Mouse (Mus musculus): ENCODE results near the gene Rps15. TPM values are rescaled to one million over a fixed set of nuclear protein-coding genes. Genes with fewer than 3 reads are reported as not detected.

Rps15 gene
- polyA plus RNA-seq, 1 experiment from 2014 or later, result 668 TPM

DNA sequence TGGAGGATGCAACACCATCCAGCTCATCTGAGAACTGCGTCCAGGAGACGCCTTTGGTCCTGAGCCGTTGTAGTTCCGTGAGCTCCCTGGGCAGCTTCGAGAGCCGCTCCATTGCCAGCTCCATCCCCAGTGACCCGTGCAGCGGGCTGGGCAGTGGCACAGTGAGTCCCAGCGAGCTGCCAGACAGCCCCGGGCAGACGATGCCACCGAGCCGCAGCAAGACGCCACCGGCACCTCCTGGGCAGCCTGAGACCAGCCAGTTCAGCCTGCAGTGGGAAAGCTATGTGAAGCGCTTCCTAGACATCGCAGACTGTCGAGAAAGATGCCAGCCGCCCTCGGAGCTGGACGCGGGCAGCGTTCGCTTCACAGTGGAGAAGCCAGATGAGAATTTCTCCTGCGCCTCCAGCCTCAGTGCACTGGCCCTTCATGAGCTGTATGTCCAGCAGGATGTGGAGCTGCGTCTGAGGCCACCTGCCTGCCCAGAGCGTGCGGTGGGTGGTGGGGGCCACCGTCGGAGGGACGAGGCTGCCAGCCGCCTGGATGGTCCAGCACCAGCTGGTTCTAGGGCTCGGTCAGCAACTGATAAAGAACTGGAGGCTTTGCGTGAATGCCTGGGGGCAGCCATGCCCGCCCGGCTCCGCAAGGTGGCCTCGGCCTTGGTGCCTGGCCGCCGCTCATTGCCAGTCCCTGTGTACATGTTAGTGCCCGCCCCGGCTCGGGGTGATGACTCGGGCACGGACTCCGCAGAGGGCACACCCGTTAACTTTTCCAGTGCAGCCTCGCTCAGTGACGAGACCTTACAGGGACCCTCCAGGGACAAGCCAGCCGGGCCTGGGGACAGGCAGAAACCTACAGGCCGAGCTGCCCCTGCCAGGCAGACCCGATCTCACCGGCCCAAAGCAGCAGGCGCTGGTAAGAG lies 20.6 kb downstream of the Rps15 start:
- 65% methylated on average over 54 of the region's 54 CpGs for WGBS

DNA sequence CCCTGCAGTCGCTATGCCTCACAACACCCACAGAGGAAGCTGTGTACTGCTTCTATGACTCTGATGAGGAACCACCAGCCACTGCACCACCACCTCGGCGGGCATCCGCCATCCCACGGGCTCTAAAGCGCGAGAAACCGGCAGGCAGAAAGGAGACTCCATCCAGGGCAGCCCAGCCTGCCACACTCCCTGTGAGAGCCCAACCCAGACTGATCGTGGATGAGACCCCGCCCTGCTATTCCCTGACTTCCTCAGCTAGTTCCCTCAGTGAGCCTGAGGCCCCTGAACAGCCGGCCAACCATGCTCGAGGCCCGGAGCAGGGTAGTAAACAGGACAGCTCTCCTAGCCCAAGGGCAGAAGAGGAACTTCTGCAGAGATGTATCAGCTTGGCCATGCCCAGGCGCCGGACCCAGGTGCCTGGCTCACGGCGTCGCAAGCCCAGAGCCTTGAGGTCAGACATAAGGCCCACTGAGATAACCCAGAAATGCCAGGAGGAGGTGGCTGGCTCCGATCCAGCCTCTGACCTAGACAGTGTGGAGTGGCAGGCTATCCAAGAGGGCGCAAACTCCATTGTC lies 21.5 kb downstream of the Rps15 start:
- Histone ChIP-seq H3K27me3 (peaks cover 63% of the 10 kb centered on the region), H3K36me3 (peaks cover 98% of the 10 kb centered on the region), H3K9me3 (replicated peaks) (no peaks in the 10 kb centered on the region), H3K27ac (no peak overlapping the region), H3K4me2 (replicated peaks) (no peak overlapping the region), H3K4me1 (peaks cover 37% of the 10 kb centered on the region), H3K4me3 (no peak overlapping the region), H3K9ac (no peak overlapping the region)
- ATAC-seq (ENCODE audit: low FRiP score), result no peak
- 59% methylated on average over 20 of the region's 20 CpGs for WGBS

More for the DNA sequence above, 20.6 kb downstream of the Rps15 start:
- Histone ChIP-seq H3K27ac (no peak overlapping the region), H3K9ac (no peak overlapping the region), H3K4me2 (replicated peaks) (no peak overlapping the region), H3K4me3 (0 out of 2 replicates have a peak overlapping the region, but pooled peaks have one; percentile 6), H3K27me3 (peaks cover 63% of the 10 kb centered on the region), H3K9me3 (replicated peaks) (no peaks in the 10 kb centered on the region), H3K36me3 (peaks cover 98% of the 10 kb centered on the region), H3K4me1 (peaks cover 37% of the 10 kb centered on the region)
- no peak for ATAC-seq (ENCODE audit: low FRiP score)

- H3K9ac ChIP-seq, result 0 out of 2 replicates have a peak overlapping the region, but pooled peaks have one; percentile 32
- ATAC-seq (ENCODE audit: low FRiP score), result no peak
- 53% methylated on average over 16 of the region's 16 CpGs for WGBS
- no peak overlapping the region for H3K4me3 ChIP-seq
- H3K9me3 ChIP-seq (replicated peaks), result no peaks in the 10 kb centered on the region
- peaks cover 63% of the 10 kb centered on the region for H3K27me3 ChIP-seq
- no peak overlapping the region for H3K4me2 ChIP-seq (replicated peaks)
- H3K27ac ChIP-seq, result no peak overlapping the region
- H3K36me3 ChIP-seq, result peaks cover 90% of the 10 kb centered on the region
- H3K4me1 ChIP-seq, result peaks cover 46% of the 10 kb centered on the region
These were observed 22.3 kb downstream of the Rps15 start for GRCm38 (mm10) chr10:80314494-80315001.

DNA sequence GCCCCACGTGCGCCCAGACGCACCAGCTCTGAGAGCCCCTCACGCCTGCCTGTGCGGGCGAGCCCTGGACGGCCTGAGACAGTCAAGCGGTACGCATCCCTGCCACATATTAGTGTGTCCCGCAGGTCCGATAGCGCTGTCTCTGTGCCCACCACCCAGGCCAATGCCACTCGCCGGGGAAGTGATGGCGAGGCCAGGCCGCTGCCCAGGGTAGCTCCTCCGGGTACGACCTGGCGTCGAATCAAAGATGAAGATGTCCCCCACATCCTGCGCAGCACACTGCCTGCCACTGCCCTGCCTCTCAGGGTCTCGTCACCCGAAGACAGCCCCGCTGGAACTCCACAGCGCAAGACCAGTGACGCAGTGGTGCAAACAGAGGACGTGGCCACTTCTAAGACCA lies 23.1 kb downstream of the Rps15 start:
- WGBS, result 54% methylated on average over 27 of the region's 27 CpGs
- no peak for ATAC-seq (ENCODE audit: low FRiP score)
- Histone ChIP-seq H3K9ac (0 out of 2 replicates have a peak overlapping the region, but pooled peaks have one; percentile 32), H3K4me1 (peaks cover 51% of the 10 kb centered on the region), H3K27ac (no peak overlapping the region), H3K9me3 (replicated peaks) (no peaks in the 10 kb centered on the region), H3K4me3 (no peak overlapping the region), H3K27me3 (peaks cover 63% of the 10 kb centered on the region), H3K36me3 (peaks cover 85% of the 10 kb centered on the region), H3K4me2 (replicated peaks) (no peak overlapping the region)

DNA sequence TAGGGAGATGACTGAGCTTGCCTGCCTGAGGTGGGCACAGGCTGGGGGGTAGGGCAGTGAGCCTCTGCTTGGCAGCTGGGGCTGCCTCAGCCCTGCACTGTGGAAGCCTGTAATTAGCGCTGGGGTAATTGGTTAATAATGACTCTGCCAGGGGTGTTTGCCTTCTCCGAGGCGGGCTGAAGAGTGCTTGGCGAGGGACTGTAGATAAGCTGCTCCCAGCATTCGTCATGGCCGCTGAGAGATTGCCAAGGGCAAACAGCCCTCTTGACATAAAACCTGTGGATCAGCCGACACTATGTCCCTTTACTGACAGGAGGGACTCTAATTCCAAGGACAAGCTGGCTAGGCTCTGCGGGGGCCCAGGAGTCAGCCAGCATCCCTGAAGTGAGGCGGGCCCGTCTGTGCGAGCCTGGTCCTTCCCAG lies 24.1 kb downstream of the Rps15 start:
- peak overlapping the region; percentile 1; the same call in 1 of the 2 replicates for H3K9ac ChIP-seq
- H3K36me3 ChIP-seq, result peaks cover 74% of the 10 kb centered on the region
- peaks cover 57% of the 10 kb centered on the region for H3K27me3 ChIP-seq
- no peak overlapping the region for H3K4me2 ChIP-seq (replicated peaks)
- ATAC-seq (ENCODE audit: low FRiP score), result no peak
- H3K4me1 ChIP-seq, result peaks cover 53% of the 10 kb centered on the region
- H3K4me3 ChIP-seq, result no peak overlapping the region
- H3K9me3 ChIP-seq (replicated peaks), result no peaks in the 10 kb centered on the region
- WGBS, result 36% methylated on average over 11 of the region's 11 CpGs
- H3K27ac ChIP-seq, result no peak overlapping the region

- peaks cover 54% of the 10 kb centered on the region for H3K27me3 ChIP-seq
- H3K27ac ChIP-seq, result no peak overlapping the region
- peaks cover 53% of the 10 kb centered on the region for H3K4me1 ChIP-seq
- WGBS, result 61% methylated on average over 10 of the region's 10 CpGs
- H3K9me3 ChIP-seq (replicated peaks), result no peaks in the 10 kb centered on the region
- no peak overlapping the region for H3K4me2 ChIP-seq (replicated peaks)
- H3K9ac ChIP-seq, result no peak overlapping the region
- ATAC-seq (ENCODE audit: low FRiP score), result no peak
- peaks cover 68% of the 10 kb centered on the region for H3K36me3 ChIP-seq
- H3K4me3 ChIP-seq, result no peak overlapping the region
These were observed 24.8 kb downstream of the Rps15 start for GRCm38 (mm10) chr10:80317011-80317410.

- H3K4me1 ChIP-seq, result peaks cover 48% of the 10 kb centered on the region
- H3K9me3 ChIP-seq (replicated peaks), result no peaks in the 10 kb centered on the region
- peak within 1 kb of the TSS; percentile 68 for H3K27ac ChIP-seq
- peak within 1 kb of the TSS; percentile 81 for H3K4me3 ChIP-seq
- under 1% methylated on average over 34 of the region's 34 CpGs for WGBS
- peak within 1 kb of the TSS; percentile 76 for H3K9ac ChIP-seq
- peak within 1 kb of the TSS; percentile 88 for H3K4me2 ChIP-seq (replicated peaks)
- H3K27me3 ChIP-seq, result peaks cover 44% of the 10 kb centered on the region
- peaks cover 35% of the 10 kb centered on the region for H3K36me3 ChIP-seq
- peak; percentile 65 for ATAC-seq (ENCODE audit: low FRiP score)
These were observed 28.1 kb downstream of the Rps15 start, which contains the start of gene 2310011J03Rik for GRCm38 (mm10) chr10:80320340-80320760. Gene 2310011J03Rik, minus strand, starts transcription at chr10:80320537.

DNA sequence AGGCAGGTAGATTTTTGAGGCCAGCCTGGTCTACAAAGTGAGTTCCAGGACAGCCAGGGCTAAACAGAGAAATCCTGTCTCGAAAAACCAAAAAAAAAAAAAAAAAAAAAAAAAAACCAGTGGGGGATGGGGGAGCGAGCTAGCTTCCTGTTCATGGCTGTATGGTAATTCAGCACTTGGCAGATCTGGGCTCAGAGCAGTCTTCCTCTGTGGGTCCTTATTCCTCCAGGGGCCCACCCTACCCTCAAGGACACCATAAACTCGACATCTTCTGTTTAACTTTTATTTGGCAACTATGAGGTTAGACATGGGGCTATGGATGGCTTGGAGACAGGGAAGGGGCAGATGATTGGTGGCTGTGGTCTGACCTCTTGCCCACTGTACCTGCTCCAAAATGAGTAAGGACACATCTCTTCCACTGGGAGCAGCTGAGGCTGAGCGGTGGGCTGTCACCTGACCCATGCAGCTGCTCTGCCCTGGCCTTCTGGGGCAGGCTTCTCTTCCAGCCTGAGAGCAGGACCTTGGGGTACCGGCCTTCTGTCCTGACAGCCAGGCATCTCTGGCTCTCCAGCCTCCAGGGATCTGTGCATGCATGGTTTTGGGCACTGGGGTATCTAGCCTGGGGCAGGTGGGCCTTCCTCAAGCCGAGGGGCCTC lies 28.9 kb downstream of the Rps15 start:
- H3K4me3 ChIP-seq, result no peak overlapping the region

DNA sequence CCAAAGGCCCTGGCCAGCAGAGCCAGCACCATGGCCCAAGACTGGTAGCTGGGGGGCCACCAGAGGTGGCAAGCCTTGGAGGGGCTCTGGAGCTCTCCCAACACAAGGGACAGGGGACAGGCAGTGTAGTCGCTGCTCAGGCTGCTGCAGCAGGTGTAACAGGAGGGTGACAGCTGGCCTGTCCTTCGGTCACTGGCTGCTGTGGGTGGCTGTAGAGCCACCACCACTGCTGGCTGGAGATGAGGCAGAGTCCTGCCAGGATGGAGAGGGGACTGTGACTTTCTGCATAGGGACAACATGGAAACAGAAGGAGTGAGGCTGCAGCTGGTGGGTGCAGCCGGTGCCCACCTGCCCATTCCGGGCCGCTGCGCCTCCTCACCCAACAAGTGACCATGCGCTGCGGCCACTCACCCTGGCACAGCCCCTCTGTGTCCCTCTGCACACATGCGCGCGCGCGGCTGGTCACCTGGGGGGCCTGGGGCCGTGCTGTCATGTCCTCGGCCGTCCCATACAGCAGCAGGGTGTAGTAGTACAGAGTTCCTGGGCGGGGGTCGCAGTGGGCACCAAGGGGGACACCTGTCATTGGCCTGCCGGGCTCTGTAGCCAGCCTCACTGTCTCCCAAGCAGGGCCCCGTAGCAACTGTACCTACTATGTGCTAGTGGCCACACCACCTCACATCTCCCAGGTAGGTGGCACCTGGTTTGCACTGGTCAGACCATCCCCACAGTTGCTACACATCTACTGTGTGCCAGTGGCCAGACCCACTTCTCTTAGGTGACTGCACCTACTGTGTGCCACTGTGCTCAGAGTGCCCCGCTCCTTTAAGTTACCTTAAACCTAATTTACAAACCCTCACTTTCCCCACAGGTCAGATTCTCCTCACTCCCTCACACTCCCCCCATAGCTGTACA lies 29.7 kb downstream of the Rps15 start:
- Histone ChIP-seq H3K27me3 (peaks cover 40% of the 10 kb centered on the region), H3K9ac (no peak overlapping the region), H3K27ac (no peak overlapping the region), H3K4me2 (replicated peaks) (peak overlapping the region; percentile 96), H3K9me3 (replicated peaks) (no peaks in the 10 kb centered on the region), H3K4me3 (no peak overlapping the region; the same call in 1 of the 2 replicates), H3K36me3 (peaks cover 19% of the 10 kb centered on the region), H3K4me1 (peaks cover 35% of the 10 kb centered on the region)
- no peak for ATAC-seq (ENCODE audit: low FRiP score)
- WGBS, result 93% methylated on average over 21 of the region's 21 CpGs

More for the DNA sequence above, 28.9 kb downstream of the Rps15 start:
- WGBS, result 81% methylated on average over 6 of the region's 6 CpGs
- H3K9me3 ChIP-seq (replicated peaks), result no peaks in the 10 kb centered on the region
- ATAC-seq (ENCODE audit: low FRiP score), result no peak
- H3K27me3 ChIP-seq, result peaks cover 39% of the 10 kb centered on the region
- peaks cover 27% of the 10 kb centered on the region for H3K36me3 ChIP-seq
- peaks cover 41% of the 10 kb centered on the region for H3K4me1 ChIP-seq
- H3K4me2 ChIP-seq (replicated peaks), result peak overlapping the region; percentile 88; the same call in 1 of the 2 replicates
- H3K27ac ChIP-seq, result no peak overlapping the region
- H3K9ac ChIP-seq, result no peak overlapping the region

- no peaks in the 10 kb centered on the region for H3K9me3 ChIP-seq (replicated peaks)
- peaks cover 37% of the 10 kb centered on the region for H3K27me3 ChIP-seq
- H3K27ac ChIP-seq, result no peak overlapping the region
- ATAC-seq (ENCODE audit: low FRiP score), result no peak
- H3K4me2 ChIP-seq (replicated peaks), result peak overlapping the region; percentile 96
- peak overlapping the region; percentile 40 for H3K4me3 ChIP-seq
- H3K9ac ChIP-seq, result peak overlapping the region; percentile 60
- WGBS, result 8% methylated on average over 28 of the region's 28 CpGs
- H3K4me1 ChIP-seq, result peaks cover 31% of the 10 kb centered on the region
- H3K36me3 ChIP-seq, result peaks cover 10% of the 10 kb centered on the region
These were observed 30.6 kb downstream of the Rps15 start for GRCm38 (mm10) chr10:80322811-80323211.

All from hindbrain, embryonic 12.5 days (tissue).